Mouse (Mus musculus) ES-Bruce4 (cell line): Measurements from ENCODE around the gene Gm5737. TPM values are rescaled to one million over a fixed set of nuclear protein-coding genes. Genes with fewer than 3 reads are reported as not detected.

Experiments
- H3K27ac ChIP-seq: 2 replicates; pipeline ENCODE4 v1.5.1; 2012; ENCODE audit warnings: low read length, inconsistent platforms; ENCODE audit not compliant: insufficient read depth
- H3K27me3 ChIP-seq: 2 replicates; pipeline ENCODE4 v1.6.1; 2012; ENCODE audit warnings: mild to moderate bottlenecking, low read length, inconsistent platforms; ENCODE audit not compliant: control insufficient read depth, poor library complexity, insufficient read depth, severe bottlenecking
- H3K36me3 ChIP-seq: 2 replicates; pipeline ENCODE4 v1.6.1; 2012; ENCODE audit warnings: inconsistent platforms, mild to moderate bottlenecking, low read length, moderate library complexity; ENCODE audit not compliant: control insufficient read depth, poor library complexity, insufficient read depth, severe bottlenecking
- H3K4me1 ChIP-seq: one replicate; pipeline ENCODE4 v1.8.1; 2011; ENCODE audit warnings: low read length; ENCODE audit not compliant: control insufficient read depth, insufficient read depth
- H3K4me3 ChIP-seq: 2 replicates; pipeline ENCODE4 v1.5.1; 2011; ENCODE audit warnings: low read depth, mild to moderate bottlenecking, low read length
- H3K9ac ChIP-seq: 2 replicates; pipeline ENCODE4 v1.6.1; 2012; ENCODE audit warnings: low read depth, mild to moderate bottlenecking, inconsistent platforms; ENCODE audit not compliant: poor library complexity, severe bottlenecking
- H3K9me3 ChIP-seq: replicated peaks from 2 replicates; pipeline ENCODE4 v1.6.1; 2012; ENCODE audit warnings: mild to moderate bottlenecking, low read length, inconsistent platforms; ENCODE audit not compliant: control insufficient read depth, poor library complexity, insufficient read depth, severe bottlenecking
- CTCF ChIP-seq: IDR thresholded peaks from one replicate; pipeline ENCODE4 v1.8.1; 2011; ENCODE audit warnings: low read depth, low read length
- EP300 ChIP-seq: IDR thresholded peaks from 2 replicates; pipeline ENCODE4 v1.6.1; 2011; ENCODE audit warnings: low read depth, low read length; ENCODE audit not compliant: insufficient read depth
- POLR2A ChIP-seq: IDR thresholded peaks from one replicate; pipeline ENCODE4 v1.8.1; 2011; ENCODE audit warnings: low read length; ENCODE audit not compliant: insufficient read depth
- polyA plus RNA-seq: library from polyadenylated mRNA; stranded (reverse); fragments of >200 nt; gene quantifications from 2 replicates; pipeline ENCODE4 v1.2.4, GENCODE M21; 2011; ENCODE audit warnings: low read depth; ENCODE audit not compliant: missing spikeins, insufficient read depth, insufficient read length

The Gm5737 gene
- polyA plus RNA-seq, 1 experiment = not detected

DNA sequence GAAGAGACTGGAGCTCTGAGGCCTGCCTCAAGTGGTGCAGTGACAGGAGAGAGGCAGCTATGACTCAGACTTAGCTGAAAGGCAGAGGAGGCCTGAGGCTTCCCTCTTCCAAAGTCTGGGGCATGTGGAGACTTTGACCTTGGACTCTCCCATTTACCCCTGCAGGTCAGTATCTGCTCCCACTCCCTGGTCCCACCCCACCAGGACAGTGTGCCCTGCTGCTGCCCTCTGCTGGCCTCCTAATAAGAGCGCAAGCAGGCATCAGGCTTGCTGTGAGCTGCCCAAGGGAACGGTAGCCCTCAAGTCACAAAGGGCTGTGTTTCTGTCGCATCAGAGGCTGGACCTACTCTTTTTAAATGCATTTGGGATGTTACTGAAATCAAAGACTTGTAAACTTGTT lies 14.2 kb downstream of the Gm5737 start:
- Histone ChIP-seq H3K27me3 (no peaks in the 10 kb centered on the region), H3K4me3 (no peak overlapping the region), H3K27ac (no peak overlapping the region), H3K4me1 (no peaks in the 10 kb centered on the region), H3K36me3 (no peaks in the 10 kb centered on the region), H3K9ac (no peak overlapping the region), H3K9me3 (no peaks in the 10 kb centered on the region)
- no peak for TF ChIP-seq POLR2A
- TF ChIP-seq CTCF = peak; percentile 97
- 0 out of 2 replicates have a peak, but pooled peaks have one; percentile 33 for TF ChIP-seq EP300

DNA sequence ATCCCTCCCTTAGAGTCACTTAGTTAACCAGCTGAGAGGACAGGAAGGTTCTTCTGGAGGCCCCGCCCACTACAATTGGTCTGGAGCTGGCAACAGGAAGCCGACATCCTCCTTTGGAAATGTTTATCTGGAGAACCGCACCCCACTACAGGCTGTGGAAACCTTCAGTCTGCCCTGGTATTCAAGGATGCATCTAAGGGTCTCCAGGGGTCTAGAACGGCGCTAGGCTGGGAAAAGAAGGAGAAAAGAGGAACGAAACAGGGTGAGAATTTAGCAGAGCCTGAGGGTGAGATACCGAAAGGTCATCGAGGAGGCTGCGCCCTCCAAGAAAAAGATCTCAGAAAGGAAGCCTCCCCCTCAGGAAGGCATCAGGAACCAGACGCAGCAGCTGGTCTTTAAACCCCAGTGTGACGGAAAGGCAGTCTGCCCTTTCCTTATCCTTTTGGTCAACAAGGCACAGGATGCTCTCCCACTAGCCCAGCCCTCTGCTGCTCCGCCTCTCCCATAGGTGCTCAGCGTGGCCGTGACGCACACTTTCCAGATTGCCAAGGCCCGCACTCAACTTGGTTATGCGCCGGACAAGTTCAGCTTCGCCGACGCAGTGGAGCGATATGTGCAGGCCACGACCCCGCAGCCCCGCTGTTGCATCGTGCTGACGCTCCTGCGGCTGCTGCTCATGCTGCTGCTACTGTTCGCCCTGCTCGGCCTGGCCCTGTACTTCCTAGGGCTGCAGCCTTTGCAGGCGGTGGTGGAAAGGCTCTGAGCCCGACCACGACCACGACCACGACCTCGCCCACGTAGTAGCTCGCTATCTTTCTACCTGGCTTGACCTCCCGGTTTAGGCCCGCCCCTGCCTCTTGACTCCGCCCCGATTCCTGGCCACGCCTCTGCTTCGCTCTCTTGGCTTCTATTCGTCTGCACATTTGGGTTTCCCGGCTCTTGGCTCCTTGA lies 18.5 kb downstream of the Gm5737 start:
- no peak overlapping the region for H3K27ac ChIP-seq
- H3K27me3 ChIP-seq = no peaks in the 10 kb centered on the region
- H3K9me3 ChIP-seq = no peaks in the 10 kb centered on the region
- peak overlapping the region; percentile 0; the same call in 1 of the 2 replicates for H3K9ac ChIP-seq
- no peaks in the 10 kb centered on the region for H3K36me3 ChIP-seq
- TF ChIP-seq EP300 = no peak
- TF ChIP-seq POLR2A = no peak
- TF ChIP-seq CTCF = no peak
- H3K4me1 ChIP-seq = no peaks in the 10 kb centered on the region
- H3K4me3 ChIP-seq = peak overlapping the region; percentile 61

DNA sequence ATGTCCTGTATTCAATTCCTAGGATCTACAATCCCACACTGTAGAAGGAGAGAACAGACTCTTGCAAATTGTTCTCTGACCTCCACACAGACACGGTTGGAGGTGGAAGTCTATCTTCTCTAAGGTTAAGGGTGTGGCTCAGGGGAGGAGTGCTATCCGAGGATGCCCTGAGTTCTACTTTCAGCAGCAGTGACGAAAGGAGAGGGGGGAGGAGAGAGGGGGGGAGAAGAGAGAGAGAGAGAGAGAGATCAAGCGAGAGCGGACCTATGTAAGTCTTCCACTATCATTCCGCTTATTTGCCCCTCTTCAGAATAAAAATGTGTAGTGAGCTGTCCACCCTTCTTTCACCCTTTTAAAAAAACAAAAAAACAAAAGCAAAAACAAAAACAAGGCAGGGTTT lies 22.3 kb downstream of the Gm5737 start:
- Histone ChIP-seq H3K4me1 (no peaks in the 10 kb centered on the region), H3K9me3 (no peaks in the 10 kb centered on the region), H3K4me3 (no peak overlapping the region), H3K9ac (no peak overlapping the region), H3K36me3 (no peaks in the 10 kb centered on the region), H3K27me3 (no peaks in the 10 kb centered on the region), H3K27ac (no peak overlapping the region)
- TF ChIP-seq EP300 = no peak
- no peak for TF ChIP-seq CTCF

DNA sequence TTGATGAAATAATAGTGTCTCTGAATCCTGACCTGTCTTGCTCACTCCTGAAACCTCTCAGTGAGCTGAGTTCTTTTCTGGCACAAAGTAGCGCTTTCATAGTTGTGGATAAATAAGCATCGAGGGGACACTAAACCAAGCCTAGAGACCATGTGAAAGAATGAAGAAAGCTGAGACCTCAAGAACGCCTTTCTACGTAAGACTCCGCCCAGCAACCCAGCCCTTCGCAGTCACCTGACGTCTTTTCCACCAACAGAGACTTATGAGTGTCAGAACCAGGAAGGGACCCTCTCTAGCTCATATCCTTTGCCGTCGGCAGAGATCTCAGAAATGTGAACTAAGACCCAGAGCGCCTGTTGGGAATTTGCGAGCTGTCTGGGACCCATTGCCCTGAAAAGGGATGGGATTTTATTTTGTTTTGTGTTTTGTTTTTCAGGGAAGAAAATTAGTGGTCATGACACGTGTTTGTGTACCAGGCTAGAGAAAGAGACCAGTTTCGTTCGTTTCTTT lies 22.8 kb downstream of the Gm5737 start:
- H3K9ac ChIP-seq = no peak overlapping the region
- no peaks in the 10 kb centered on the region for H3K4me1 ChIP-seq
- TF ChIP-seq CTCF = no peak
- TF ChIP-seq EP300 = no peak
- TF ChIP-seq POLR2A = no peak
- H3K27ac ChIP-seq = no peak overlapping the region
- no peaks in the 10 kb centered on the region for H3K27me3 ChIP-seq
- no peaks in the 10 kb centered on the region for H3K9me3 ChIP-seq
- no peak overlapping the region for H3K4me3 ChIP-seq
- H3K36me3 ChIP-seq = no peaks in the 10 kb centered on the region

DNA sequence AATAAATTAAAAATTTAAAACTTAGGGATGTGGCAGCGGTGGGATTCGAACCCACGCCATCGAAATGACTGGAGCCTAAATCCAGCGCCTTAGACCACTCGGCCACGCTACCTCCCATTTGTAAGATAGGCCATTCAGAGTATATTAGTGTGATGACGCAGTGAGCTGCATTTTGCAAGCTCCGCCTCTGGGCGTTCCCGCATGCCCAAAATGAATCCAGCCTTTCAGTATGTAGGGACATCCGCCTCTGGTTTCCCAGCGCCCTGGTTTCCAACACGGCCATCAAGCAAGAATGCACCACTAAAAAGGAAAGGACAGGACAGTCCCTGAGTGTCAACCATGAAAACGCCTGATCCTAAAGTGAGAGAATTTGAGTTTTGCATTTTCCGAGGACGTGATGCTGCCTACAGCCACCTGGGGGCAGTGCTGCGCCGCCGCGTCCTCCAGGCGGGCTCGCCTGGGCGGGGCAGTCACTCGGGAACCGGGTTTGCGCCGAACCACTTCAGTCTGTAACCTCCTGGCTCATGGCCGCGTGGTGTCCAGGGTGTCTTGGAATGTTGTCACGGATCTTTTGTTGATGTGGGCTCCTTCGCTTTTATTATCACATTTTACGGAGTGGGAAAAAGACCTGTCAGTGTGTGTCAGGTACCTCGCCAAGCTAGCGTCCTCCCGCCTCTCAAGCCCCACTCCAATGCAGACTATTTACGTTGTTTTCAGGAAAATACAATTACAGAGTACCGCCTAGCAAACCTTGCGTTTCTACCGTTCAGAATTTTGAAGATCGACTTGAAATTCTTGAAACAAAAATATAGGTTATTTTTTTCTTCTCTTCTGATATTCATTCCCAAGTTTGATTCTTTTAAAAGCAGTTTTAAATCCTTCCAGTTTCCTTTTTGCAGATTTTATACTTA lies 23.5 kb downstream of the Gm5737 start:
- Histone ChIP-seq H3K36me3 (no peaks in the 10 kb centered on the region), H3K4me3 (peak overlapping the region; percentile 90), H3K27ac (no peak overlapping the region), H3K4me1 (no peaks in the 10 kb centered on the region), H3K27me3 (no peaks in the 10 kb centered on the region), H3K9ac (no peak overlapping the region), H3K9me3 (no peaks in the 10 kb centered on the region)
- TF ChIP-seq CTCF (peak; percentile 91), EP300 (no peak)
